Mouse (Mus musculus) ZHBTc4 (cell line): Measurements from ENCODE around the gene Trim31.

Experiments used
- DNase-seq: peaks from one replicate; pipeline ENCODE4 v3.0.0-alpha.2; 2011; ENCODE audit warnings: low read depth, low spot score

Trim31 gene

GRCm38 (mm10) chr17:36896583-36896982, 1.3 kb upstream of the Trim31 start:
- peak; percentile 73 for DNase-seq

- DNase-seq = no peak
Measured at GRCm38 (mm10) chr17:36897065-36897464, 853 bp upstream of the Trim31 start.

- DNase-seq = no peak
Measured at GRCm38 (mm10) chr17:36899376-36899775, 1.5 kb downstream of the Trim31 start.

GRCm38 (mm10) chr17:36900001-36900400, 2.1 kb downstream of the Trim31 start:
- no peak for DNase-seq

- peak; percentile 25 for DNase-seq
Measured at GRCm38 (mm10) chr17:36900691-36901090, 2.8 kb downstream of the Trim31 start.

GRCm38 (mm10) chr17:36903651-36904050, 5.7 kb downstream of the Trim31 start:
- no peak for DNase-seq

- DNase-seq = no peak
Measured at GRCm38 (mm10) chr17:36908235-36908634, 10.3 kb downstream of the Trim31 start.

GRCm38 (mm10) chr17:36909802-36910201, 11.9 kb downstream of the Trim31 start:
- no peak for DNase-seq

GRCm38 (mm10) chr17:36912031-36912430, 14.1 kb downstream of the Trim31 start:
- DNase-seq = no peak

- peak; percentile 87 for DNase-seq
Measured at GRCm38 (mm10) chr17:36914108-36914507, 16.2 kb downstream of the Trim31 start.

GRCm38 (mm10) chr17:36915076-36915475, 17.2 kb downstream of the Trim31 start:
- peak; percentile 74 for DNase-seq

GRCm38 (mm10) chr17:36920239-36920638, 22.3 kb downstream of the Trim31 start:
- DNase-seq = peak; percentile 67

GRCm38 (mm10) chr17:36922715-36923114, 24.8 kb downstream of the Trim31 start:
- no peak for DNase-seq

GRCm38 (mm10) chr17:36923491-36923890, 25.6 kb downstream of the Trim31 start:
- DNase-seq = peak; percentile 73

GRCm38 (mm10) chr17:36927496-36928120, 29.7 kb downstream of the Trim31 start:
- peak; percentile 36 for DNase-seq

GRCm38 (mm10) chr17:36929236-36929932, 31.5 kb downstream of the Trim31 start:
- no peak for DNase-seq

GRCm38 (mm10) chr17:36930233-36930632, 32.3 kb downstream of the Trim31 start:
- peak; percentile 64 for DNase-seq

GRCm38 (mm10) chr17:36931130-36931529, 33.2 kb downstream of the Trim31 start:
- no peak for DNase-seq

- DNase-seq = no peak
Measured at GRCm38 (mm10) chr17:36931806-36932205, 33.9 kb downstream of the Trim31 start.

- DNase-seq = no peak
Measured at GRCm38 (mm10) chr17:36938056-36938455, 40.1 kb downstream of the Trim31 start.

- DNase-seq = peak; percentile 23
Measured at GRCm38 (mm10) chr17:36942391-36942790, 44.5 kb downstream of the Trim31 start.

GRCm38 (mm10) chr17:36942791-36943471, 45.0 kb downstream of the Trim31 start, which contains the start of gene Rnf39:
Gene Rnf39 (plus strand): TSS chr17:36942918.
- DNase-seq = peak; percentile 51

GRCm38 (mm10) chr17:36943691-36944090, 45.8 kb downstream of the Trim31 start:
- DNase-seq = no peak
